Mouse (Mus musculus): ENCODE measurements around the gene Ppp1r9b. TPM values are rescaled to one million over a fixed set of nuclear protein-coding genes. Genes with fewer than 3 reads are reported as not detected.

Ppp1r9b gene
- polyA plus RNA-seq, 1 experiment: 29.4 TPM

DNA sequence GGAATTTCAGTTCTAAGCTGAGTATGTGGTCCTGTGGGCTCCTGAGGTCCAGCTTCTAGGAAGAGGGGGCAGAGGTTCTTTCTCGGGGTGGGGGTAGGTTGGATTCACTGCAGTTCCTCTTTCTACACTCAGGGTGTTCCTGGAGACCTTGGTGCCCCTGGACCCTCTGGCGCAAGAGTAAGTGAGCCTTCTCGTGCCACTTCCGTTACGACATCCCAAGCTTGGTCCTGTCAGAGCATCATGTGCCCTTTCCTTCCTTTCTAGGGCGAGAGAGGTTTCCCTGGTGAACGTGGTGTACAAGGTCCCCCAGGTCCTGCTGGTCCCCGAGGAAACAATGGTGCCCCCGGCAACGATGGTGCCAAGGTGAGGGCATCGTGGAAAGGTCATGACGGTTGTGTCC is 45.6 kb upstream of the Ppp1r9b start:
- H3K27ac ChIP-seq (ENCODE audit: insufficient read depth, low read depth, low read length): no peak overlapping the region
- no peak overlapping the region for H3K4me3 ChIP-seq (ENCODE audit: low read depth, low read length)
- no peaks in the 10 kb centered on the region for H3K4me1 ChIP-seq (ENCODE audit: control insufficient read depth, insufficient read depth, insufficient read length, low read length)
- H3K36me3 ChIP-seq (ENCODE audit: control insufficient read depth, insufficient read depth, low read length): no peaks in the 10 kb centered on the region
- 77% methylated on average over 12 of the region's 12 CpGs for WGBS
- TF ChIP-seq POLR2A (IDR thresholded peaks at IDR 0.05; ENCODE audit: low read depth, low read length): no peak
- no peak for TF ChIP-seq CTCF (IDR thresholded peaks at IDR 0.05; ENCODE audit: extremely low read depth, insufficient read length, insufficient replicate concordance, low read depth, low read length)
- no peaks in the 10 kb centered on the region for H3K27me3 ChIP-seq (ENCODE audit: control insufficient read depth, insufficient read depth, low read length)

DNA sequence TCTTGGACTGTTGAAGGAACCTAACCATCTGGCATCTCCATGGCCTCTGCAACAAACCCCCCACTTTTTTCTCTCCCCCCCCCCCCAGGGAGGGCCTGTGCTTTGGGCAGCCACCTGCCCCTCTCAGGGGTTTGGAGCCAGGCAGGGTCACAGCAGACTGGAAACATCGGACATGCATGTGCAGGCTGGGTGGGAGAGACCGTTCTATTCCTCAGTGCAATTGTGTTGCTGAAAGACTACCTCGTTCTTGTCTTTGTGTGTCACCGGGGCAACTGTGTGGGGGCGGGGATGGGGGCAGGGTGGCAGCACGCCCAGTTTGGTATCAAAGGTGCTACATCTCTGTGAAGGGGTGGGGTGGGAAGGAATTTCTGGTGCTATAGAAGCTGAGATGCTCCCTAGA is 38.7 kb upstream of the Ppp1r9b start:
- no peaks in the 10 kb centered on the region for H3K4me1 ChIP-seq (ENCODE audit: control insufficient read depth, insufficient read depth, insufficient read length, low read length)
- TF ChIP-seq CTCF (IDR thresholded peaks at IDR 0.05; ENCODE audit: extremely low read depth, insufficient read length, insufficient replicate concordance, low read depth, low read length) (no peak), POLR2A (IDR thresholded peaks at IDR 0.05; ENCODE audit: low read depth, low read length) (no peak)
- 15% methylated on average over 6 of the region's 6 CpGs for WGBS
- H3K4me3 ChIP-seq (ENCODE audit: low read depth, low read length): no peak overlapping the region
- no peaks in the 10 kb centered on the region for H3K27me3 ChIP-seq (ENCODE audit: control insufficient read depth, insufficient read depth, low read length)
- H3K36me3 ChIP-seq (ENCODE audit: control insufficient read depth, insufficient read depth, low read length): no peaks in the 10 kb centered on the region
- no peak overlapping the region for H3K27ac ChIP-seq (ENCODE audit: insufficient read depth, low read depth, low read length)

DNA sequence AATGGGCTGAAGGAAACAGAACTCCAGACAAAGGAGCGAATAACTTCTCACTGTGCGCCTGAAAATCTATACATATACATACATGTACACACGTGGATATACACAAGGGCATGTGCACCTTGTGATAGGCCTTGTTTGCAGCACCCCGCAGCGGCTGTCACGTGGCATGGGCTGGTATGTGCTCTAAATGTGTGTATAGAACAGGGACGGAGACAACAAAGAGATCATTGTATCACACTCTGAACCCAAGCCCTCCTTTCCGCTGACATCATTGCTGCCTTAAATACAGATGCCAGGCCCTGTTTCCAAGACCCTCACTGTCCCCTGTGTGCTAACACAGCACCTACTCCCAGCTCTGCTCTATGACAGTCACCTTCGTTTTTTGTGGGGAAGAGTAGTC is 35.7 kb upstream of the Ppp1r9b start:
- H3K36me3 ChIP-seq (ENCODE audit: control insufficient read depth, insufficient read depth, low read length): no peaks in the 10 kb centered on the region
- TF ChIP-seq POLR2A (IDR thresholded peaks at IDR 0.05; ENCODE audit: low read depth, low read length): no peak
- 84% methylated on average over 9 of the region's 9 CpGs for WGBS
- H3K4me1 ChIP-seq (ENCODE audit: control insufficient read depth, insufficient read depth, insufficient read length, low read length): peaks cover 12% of the 10 kb centered on the region; the same call in 1 of the 2 replicates
- no peak overlapping the region for H3K4me3 ChIP-seq (ENCODE audit: low read depth, low read length)
- H3K27me3 ChIP-seq (ENCODE audit: control insufficient read depth, insufficient read depth, low read length): no peaks in the 10 kb centered on the region
- no peak overlapping the region for H3K27ac ChIP-seq (ENCODE audit: insufficient read depth, low read depth, low read length)

DNA sequence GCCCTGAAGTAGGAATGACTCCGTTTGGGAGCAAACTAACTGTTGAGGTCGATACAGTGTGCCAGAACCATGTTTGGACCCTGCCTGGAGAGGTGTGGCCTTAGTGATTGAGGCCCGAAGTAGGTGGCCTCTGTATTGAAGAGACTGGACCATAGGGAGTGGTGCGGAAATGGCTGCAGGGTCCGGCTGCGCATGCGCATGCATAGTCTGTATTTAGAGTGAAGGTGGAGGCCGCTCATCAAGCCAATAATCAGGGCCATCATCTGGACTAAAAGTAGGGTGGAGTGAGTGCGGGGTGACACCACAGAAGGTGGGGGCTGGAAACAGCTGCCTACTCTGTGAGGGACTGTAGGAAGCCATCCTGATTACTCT is 33.2 kb upstream of the Ppp1r9b start:
- H3K36me3 ChIP-seq (ENCODE audit: control insufficient read depth, insufficient read depth, low read length): no peaks in the 10 kb centered on the region
- H3K27me3 ChIP-seq (ENCODE audit: control insufficient read depth, insufficient read depth, low read length): no peaks in the 10 kb centered on the region
- peak overlapping the region; percentile 56 for H3K27ac ChIP-seq (ENCODE audit: insufficient read depth, low read depth, low read length)
- H3K4me1 ChIP-seq (ENCODE audit: control insufficient read depth, insufficient read depth, insufficient read length, low read length): peaks cover 15% of the 10 kb centered on the region; the same call in 1 of the 2 replicates
- WGBS: 49% methylated on average over 9 of the region's 9 CpGs
- no peak for TF ChIP-seq CTCF (IDR thresholded peaks at IDR 0.05; ENCODE audit: extremely low read depth, insufficient read length, insufficient replicate concordance, low read depth, low read length)
- TF ChIP-seq POLR2A (IDR thresholded peaks at IDR 0.05; ENCODE audit: low read depth, low read length): no peak
- no peak overlapping the region for H3K4me3 ChIP-seq (ENCODE audit: low read depth, low read length)

DNA sequence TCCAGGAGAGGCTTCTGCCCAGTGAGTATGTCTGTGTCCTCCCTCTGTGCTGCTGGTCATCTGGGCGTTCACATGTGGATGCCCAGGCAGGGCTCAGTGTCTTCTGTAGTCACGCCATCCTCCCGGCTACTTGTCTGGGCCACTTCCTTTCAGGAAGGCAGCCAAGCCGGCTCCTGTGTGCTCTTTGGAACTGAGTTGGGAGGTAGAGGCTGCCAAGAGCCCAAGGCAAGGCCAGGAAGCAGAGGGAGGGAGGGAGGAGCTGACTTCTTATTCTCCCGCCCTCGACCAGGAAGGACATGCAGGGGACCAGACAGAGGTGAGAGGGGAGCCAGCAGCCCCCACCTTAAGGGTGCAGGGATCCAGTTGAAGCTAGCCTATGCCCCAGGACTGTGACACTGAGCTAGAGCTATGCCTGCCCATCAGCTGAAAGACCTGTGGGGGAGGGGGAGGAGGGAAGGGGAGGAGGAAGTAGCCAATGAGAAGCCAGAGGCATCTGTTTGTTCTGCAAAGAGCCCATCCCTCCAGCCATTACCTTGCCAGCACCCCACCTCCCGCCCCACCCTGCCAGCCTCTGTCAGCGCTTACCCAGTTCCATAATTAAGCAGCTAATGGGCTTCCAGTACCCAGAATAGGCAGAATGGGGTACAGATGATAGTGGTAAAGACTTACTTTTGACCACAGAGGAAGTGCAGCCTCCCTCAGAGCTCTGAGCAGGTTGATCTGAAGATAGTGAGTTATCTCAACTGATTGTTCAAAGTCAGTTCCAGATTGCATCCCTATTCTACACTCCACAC is 32.6 kb upstream of the Ppp1r9b start:
- WGBS: 7% methylated on average over 8 of the region's 8 CpGs
- H3K36me3 ChIP-seq (ENCODE audit: control insufficient read depth, insufficient read depth, low read length): no peaks in the 10 kb centered on the region
- peak overlapping the region; percentile 70 for H3K27ac ChIP-seq (ENCODE audit: insufficient read depth, low read depth, low read length)
- H3K27me3 ChIP-seq (ENCODE audit: control insufficient read depth, insufficient read depth, low read length): no peaks in the 10 kb centered on the region
- no peak for TF ChIP-seq CTCF (IDR thresholded peaks at IDR 0.05; ENCODE audit: extremely low read depth, insufficient read length, insufficient replicate concordance, low read depth, low read length)
- no peak; the same call in 1 of the 2 replicates for TF ChIP-seq POLR2A (IDR thresholded peaks at IDR 0.05; ENCODE audit: low read depth, low read length)
- H3K4me1 ChIP-seq (ENCODE audit: control insufficient read depth, insufficient read depth, insufficient read length, low read length): peaks cover 15% of the 10 kb centered on the region; the same call in 1 of the 2 replicates
- H3K4me3 ChIP-seq (ENCODE audit: low read depth, low read length): peak overlapping the region; percentile 36

DNA sequence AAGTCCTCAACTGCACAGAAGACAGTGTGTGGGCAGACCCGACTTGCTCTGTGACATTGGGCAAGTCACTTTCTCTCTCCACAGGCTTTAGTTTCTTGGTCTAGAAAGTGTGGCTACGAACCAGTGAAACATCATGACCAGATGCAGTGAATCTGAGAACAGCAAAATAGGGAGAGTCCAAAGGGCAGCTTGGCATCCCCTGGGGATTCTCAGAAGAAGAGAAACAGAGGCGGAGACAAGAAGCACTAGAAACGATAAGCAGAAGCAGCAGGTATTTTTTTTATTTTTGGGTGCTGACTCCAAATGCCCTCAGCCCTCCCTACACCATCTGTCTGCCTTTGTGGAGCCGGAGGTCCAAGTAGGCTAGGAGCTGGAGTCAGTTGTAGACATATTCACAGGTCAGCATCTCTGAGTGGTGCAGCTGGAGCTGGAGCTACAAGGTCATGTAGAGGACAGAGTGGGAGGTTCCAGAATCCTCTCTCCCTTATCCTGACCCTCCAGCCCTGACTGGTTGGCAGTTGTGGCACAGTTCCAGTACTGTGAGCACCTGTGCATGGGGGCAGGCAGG is 28.2 kb upstream of the Ppp1r9b start:
- peaks cover 12% of the 10 kb centered on the region; the same call in 1 of the 2 replicates for H3K4me1 ChIP-seq (ENCODE audit: control insufficient read depth, insufficient read depth, insufficient read length, low read length)
- 48% methylated on average over 5 of the region's 5 CpGs for WGBS
- no peaks in the 10 kb centered on the region for H3K36me3 ChIP-seq (ENCODE audit: control insufficient read depth, insufficient read depth, low read length)
- no peak overlapping the region for H3K27ac ChIP-seq (ENCODE audit: insufficient read depth, low read depth, low read length)
- H3K4me3 ChIP-seq (ENCODE audit: low read depth, low read length): no peak overlapping the region
- TF ChIP-seq CTCF (IDR thresholded peaks at IDR 0.05; ENCODE audit: extremely low read depth, insufficient read length, insufficient replicate concordance, low read depth, low read length) (no peak), POLR2A (IDR thresholded peaks at IDR 0.05; ENCODE audit: low read depth, low read length) (no peak)
- no peaks in the 10 kb centered on the region for H3K27me3 ChIP-seq (ENCODE audit: control insufficient read depth, insufficient read depth, low read length)

DNA sequence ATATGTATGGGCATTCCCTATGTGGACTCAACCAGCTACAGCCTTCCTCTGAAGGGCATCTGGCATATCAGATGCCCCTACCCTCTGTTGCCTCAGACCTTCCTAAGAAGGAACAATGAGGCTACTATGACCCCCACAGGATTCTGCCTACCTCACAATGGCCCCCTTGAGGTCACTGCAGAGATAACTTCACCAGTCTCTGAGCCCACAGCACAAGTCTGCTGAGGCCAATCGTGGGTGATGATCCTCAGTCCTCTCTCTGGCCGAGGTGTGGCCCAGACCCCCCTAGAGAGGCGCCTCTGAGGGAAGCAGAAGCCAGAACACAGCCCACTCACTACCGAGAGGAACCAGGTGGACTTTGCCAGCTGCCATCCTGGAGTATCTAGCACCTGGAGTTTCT is 23.4 kb upstream of the Ppp1r9b start, which contains the start of gene Hils1:
Gene Hils1 (plus strand): TSS at position 175 of the 400 bp plus-strand sequence.
- Histone ChIP-seq H3K36me3 (ENCODE audit: control insufficient read depth, insufficient read depth, low read length) (no peaks in the 10 kb centered on the region), H3K4me3 (ENCODE audit: low read depth, low read length) (no peak within 1 kb of the TSS), H3K4me1 (ENCODE audit: control insufficient read depth, insufficient read depth, insufficient read length, low read length) (peaks cover 3% of the 10 kb centered on the region; the same call in 1 of the 2 replicates), H3K27me3 (ENCODE audit: control insufficient read depth, insufficient read depth, low read length) (no peaks in the 10 kb centered on the region; the same call in 1 of the 2 replicates), H3K27ac (ENCODE audit: insufficient read depth, low read depth, low read length) (no peak within 1 kb of the TSS)
- TF ChIP-seq POLR2A (IDR thresholded peaks at IDR 0.05; ENCODE audit: low read depth, low read length) (no peak), CTCF (IDR thresholded peaks at IDR 0.05; ENCODE audit: extremely low read depth, insufficient read length, insufficient replicate concordance, low read depth, low read length) (no peak)
- 31% methylated on average over 4 of the region's 4 CpGs for WGBS
